Mouse (Mus musculus) midbrain, embryonic 11.5 days (tissue): ENCODE measurements at regions not wholly inside any gene's neighbourhood (a gene's known extent, or its start where the extent isn't known, plus 50 kb on each side); places are given as distances from the start of the nearest gene placed in this dataset.

Experiments
- ATAC-seq: fragments of 200-750 bp; cut with Nextera tagmentation; 2 replicates; pipeline ENCODE4 v1.8.0; 2017; ENCODE audit warnings: moderate TSS enrichment, moderate library complexity; ENCODE audit not compliant: low FRiP score
- DNase-seq: peaks from one replicate; pipeline ENCODE4 v3.0.0; 2015; ENCODE audit warnings: low spot score; ENCODE audit errors: missing footprints
- H3K27ac ChIP-seq: fragments of 300-500 bp; sonication (generic); 2 replicates; pipeline ENCODE4 v1.5.1; 2014; ENCODE audit warnings: low read depth, low read length
- H3K27me3 ChIP-seq: fragments of 300-500 bp; sonication (generic); 2 replicates; pipeline ENCODE4 v1.6.1; 2014; ENCODE audit warnings: mild to moderate bottlenecking, low read length, moderate library complexity, mixed read lengths; ENCODE audit not compliant: control insufficient read depth, insufficient read depth
- H3K36me3 ChIP-seq: fragments of 300-500 bp; sonication (generic); 2 replicates; pipeline ENCODE4 v1.6.1; 2014; ENCODE audit warnings: mild to moderate bottlenecking, low read length, moderate library complexity, mixed read lengths; ENCODE audit not compliant: control insufficient read depth, insufficient read depth
- H3K4me1 ChIP-seq: fragments of 300-500 bp; sonication (generic); 2 replicates; pipeline ENCODE4 v1.6.1; 2014; ENCODE audit warnings: low read length; ENCODE audit not compliant: control insufficient read depth, insufficient read depth
- H3K4me2 ChIP-seq: fragments of 300-500 bp; sonication (generic); 2 replicates; pipeline ENCODE4 v1.6.1; 2014; ENCODE audit warnings: mild to moderate bottlenecking, moderate library complexity
- H3K4me3 ChIP-seq: fragments of 300-500 bp; sonication (generic); 2 replicates; pipeline ENCODE4 v1.5.1; 2014; ENCODE audit warnings: low read depth, low read length
- H3K9ac ChIP-seq: fragments of 300-500 bp; sonication (generic); 2 replicates; pipeline ENCODE4 v1.6.1; 2014; ENCODE audit warnings: low read length
- H3K9me3 ChIP-seq: fragments of 300-500 bp; sonication (generic); 2 replicates; pipeline ENCODE4 v1.6.1; 2016; ENCODE audit warnings: low read length; ENCODE audit not compliant: control insufficient read depth
- WGBS: fragments of 180-500 bp; shearing (Covaris S2); extraction: QIAGEN DNeasy Blood & Tissue Kit; methylation state at CpG from one replicate; pipeline ENCODE4 v1.1.7; 2014; 5-methylcytosine and 5-hydroxymethylcytosine counted together

DNA sequence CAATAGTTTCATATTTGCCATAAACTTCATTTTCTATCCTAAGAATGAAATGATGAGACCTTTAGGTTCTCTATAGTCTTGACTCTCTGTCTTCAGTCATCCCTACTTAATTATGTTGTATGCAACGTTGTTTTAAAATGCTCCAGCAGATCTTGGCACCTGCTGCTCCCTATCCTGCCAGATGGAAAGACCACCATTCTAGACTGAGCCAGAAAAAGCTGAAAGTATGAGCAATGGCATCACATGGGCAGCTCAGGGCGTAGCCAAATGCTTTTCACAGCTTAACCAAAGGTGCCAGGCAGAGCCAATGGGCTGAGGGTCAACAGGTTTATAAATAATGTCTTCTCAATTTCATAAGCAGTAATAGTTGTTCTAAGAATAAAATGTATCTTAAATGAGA, 190.2 kb upstream of the Cdh20 start:
- WGBS, result 69% methylated on average over 2 of the region's 2 CpGs
- Histone ChIP-seq H3K36me3 (no peaks in the 10 kb centered on the region), H3K27ac (no peak overlapping the region), H3K9ac (no peak overlapping the region), H3K27me3 (no peaks in the 10 kb centered on the region), H3K4me2 (no peak overlapping the region), H3K4me1 (no peaks in the 10 kb centered on the region), H3K9me3 (no peaks in the 10 kb centered on the region), H3K4me3 (no peak overlapping the region)
- ATAC-seq, result no peak
- DNase-seq, result no peak

DNA sequence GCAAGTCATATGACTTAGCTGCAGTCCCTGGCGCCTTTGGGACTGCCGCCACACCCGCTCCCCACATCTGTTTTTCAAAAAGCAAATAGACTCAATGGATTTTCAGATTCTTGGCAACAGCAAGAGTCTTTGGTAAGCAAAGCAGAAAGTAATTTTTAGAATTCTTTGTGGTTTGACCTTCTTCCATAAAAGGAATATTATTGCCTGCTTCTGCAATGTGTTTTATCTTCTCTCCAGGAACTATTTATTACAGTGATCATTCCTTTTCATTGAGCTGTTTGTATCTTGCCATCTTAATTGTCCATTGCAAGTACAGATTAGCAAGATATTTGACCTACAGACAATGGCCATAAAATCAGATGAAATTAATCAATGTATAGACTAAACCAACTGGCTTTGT, 184.2 kb upstream of the Cdh20 start:
- no peaks in the 10 kb centered on the region for H3K4me1 ChIP-seq
- H3K4me2 ChIP-seq, result no peak overlapping the region
- no peak overlapping the region for H3K27ac ChIP-seq
- ATAC-seq (no peak), DNase-seq (no peak)
- H3K9me3 ChIP-seq, result no peaks in the 10 kb centered on the region
- 99% methylated on average over 3 of the region's 3 CpGs for WGBS
- H3K27me3 ChIP-seq, result no peaks in the 10 kb centered on the region
- H3K4me3 ChIP-seq, result no peak overlapping the region
- no peaks in the 10 kb centered on the region for H3K36me3 ChIP-seq
- no peak overlapping the region for H3K9ac ChIP-seq

DNA sequence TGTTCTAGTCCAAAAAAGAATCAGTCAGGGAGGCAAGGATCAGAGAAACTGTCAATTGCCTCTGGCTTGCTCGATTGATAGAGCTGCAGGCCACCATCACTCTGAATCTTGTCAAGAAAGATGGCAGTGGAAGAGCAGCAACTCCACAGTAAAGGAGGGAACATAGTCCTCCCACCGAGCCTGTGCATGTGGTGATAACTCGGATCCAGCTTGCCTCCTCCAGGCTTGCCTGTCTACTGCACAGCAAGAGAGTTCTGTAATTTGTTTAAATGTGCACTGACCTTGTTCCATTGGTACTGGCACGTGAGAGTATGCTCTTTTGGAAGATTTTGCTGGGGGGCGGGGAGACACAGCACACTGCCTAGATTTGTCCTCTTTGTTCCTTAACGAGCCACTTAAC, 181.3 kb upstream of the Cdh20 start:
- ATAC-seq, result no peak
- Histone ChIP-seq H3K9ac (no peak overlapping the region), H3K9me3 (no peaks in the 10 kb centered on the region), H3K27ac (no peak overlapping the region), H3K4me3 (no peak overlapping the region), H3K36me3 (no peaks in the 10 kb centered on the region), H3K27me3 (no peaks in the 10 kb centered on the region), H3K4me2 (no peak overlapping the region), H3K4me1 (no peaks in the 10 kb centered on the region)
- no peak for DNase-seq
- 76% methylated on average over 6 of the region's 6 CpGs for WGBS

DNA sequence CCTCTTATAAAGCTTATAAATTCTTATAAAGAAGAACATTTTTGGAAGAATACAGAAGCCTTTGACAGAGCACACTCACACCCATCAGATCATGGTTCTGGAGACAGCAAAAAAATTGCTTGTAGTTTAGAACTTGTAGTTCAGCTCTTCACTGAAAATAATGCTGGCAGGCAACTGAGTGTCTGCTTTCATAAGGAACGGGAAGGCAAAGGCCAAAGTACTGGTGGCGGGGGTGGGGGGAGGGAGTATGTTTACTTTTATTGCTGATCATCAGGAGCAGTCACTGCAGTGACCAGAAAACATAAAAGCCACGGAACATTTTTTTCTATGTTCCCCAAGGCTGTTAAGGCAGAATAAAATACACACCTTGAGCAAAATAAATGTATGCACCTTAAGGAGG, 163.0 kb upstream of the Cdh20 start:
- WGBS, result 78% methylated on average over 3 of the region's 3 CpGs
- H3K4me3 ChIP-seq, result no peak overlapping the region

DNA sequence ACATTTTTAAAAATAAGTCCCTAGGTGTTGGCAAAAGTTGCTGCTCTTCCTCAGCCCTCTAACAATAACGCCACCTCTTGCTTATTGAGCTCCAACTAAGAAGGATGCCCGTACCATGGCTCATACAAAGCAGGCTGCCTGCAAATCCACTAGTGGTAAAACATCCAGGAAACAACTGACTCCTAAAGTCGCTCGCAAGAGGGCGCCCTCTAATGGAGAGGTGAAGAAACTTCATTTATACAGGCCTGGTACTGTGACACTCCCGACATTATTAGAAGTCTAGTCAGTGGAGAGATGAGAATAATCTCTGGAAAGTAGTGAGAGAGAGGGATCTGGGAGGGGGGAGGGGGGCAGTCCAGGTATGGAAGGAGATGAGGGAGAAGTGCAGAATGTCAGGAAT, 158.9 kb upstream of the Cdh20 start:
- Histone ChIP-seq H3K4me2 (no peak overlapping the region), H3K27ac (no peak overlapping the region), H3K9me3 (no peaks in the 10 kb centered on the region), H3K4me3 (no peak overlapping the region), H3K9ac (no peak overlapping the region), H3K4me1 (no peaks in the 10 kb centered on the region), H3K36me3 (no peaks in the 10 kb centered on the region), H3K27me3 (no peaks in the 10 kb centered on the region)
- 44% methylated on average over 6 of the region's 6 CpGs for WGBS
- ATAC-seq (no peak), DNase-seq (no peak)

More for the DNA sequence above, 163.0 kb upstream of the Cdh20 start:
- no peak for DNase-seq
- no peak overlapping the region for H3K9ac ChIP-seq
- no peak overlapping the region for H3K27ac ChIP-seq
- no peaks in the 10 kb centered on the region for H3K9me3 ChIP-seq
- ATAC-seq, result no peak
- no peaks in the 10 kb centered on the region for H3K27me3 ChIP-seq
- no peaks in the 10 kb centered on the region for H3K36me3 ChIP-seq
- no peaks in the 10 kb centered on the region for H3K4me1 ChIP-seq
- no peak overlapping the region for H3K4me2 ChIP-seq

DNA sequence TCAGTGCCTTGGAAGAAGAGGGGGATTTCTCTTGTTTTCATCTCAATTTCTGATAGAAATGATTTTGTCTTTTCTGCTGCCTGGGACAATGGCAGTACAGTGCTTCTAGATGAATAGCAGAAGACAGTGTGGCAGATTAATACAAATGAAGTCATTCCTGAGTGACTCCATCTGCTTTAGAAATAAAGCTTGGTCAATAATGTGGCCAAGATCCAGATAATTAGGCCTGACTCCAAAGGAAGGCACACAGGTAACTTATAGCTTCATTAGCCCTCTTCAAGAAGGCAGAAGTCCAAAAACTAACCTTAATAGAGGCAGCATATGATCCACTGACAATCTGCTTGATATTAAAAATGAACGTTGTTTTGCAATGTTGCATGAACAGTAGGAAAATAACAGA, 151.0 kb upstream of the Cdh20 start:
- 95% methylated on average over 1 of the region's 1 CpGs for WGBS

DNA sequence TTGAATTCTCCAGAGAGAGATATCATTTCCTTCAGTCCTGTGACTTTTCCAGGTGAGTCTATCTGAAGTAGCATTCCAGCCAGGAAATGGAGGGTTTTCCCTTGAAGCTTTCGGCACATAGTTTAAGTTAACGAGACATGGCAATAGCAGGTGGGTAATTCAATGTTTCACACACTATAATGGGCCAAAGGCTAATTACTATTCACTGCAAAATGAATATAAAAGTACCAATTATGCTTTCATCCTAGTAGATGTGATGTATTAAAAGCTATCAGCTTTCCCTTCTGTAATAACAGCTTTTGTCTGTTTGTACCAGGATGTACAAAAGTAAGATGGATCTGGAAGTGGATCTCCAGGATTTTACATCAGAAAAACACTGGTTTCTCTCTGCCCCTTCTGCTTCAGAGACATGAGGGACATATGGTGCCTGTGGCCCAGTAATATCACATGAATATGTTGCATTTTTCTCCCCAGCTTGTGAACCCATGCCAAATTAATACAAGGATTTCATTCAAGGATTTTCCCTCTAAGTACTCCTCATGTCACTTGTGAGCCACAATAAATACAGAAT, 148.4 kb upstream of the Cdh20 start:
- H3K27me3 ChIP-seq, result no peaks in the 10 kb centered on the region
- DNase-seq, result no peak
- H3K4me3 ChIP-seq, result no peak overlapping the region
- no peak for ATAC-seq
- WGBS, result 84% methylated on average over 2 of the region's 2 CpGs
- no peak overlapping the region for H3K27ac ChIP-seq
- no peaks in the 10 kb centered on the region for H3K4me1 ChIP-seq
- H3K4me2 ChIP-seq, result no peak overlapping the region
- H3K9me3 ChIP-seq, result no peaks in the 10 kb centered on the region
- no peak overlapping the region for H3K9ac ChIP-seq
- no peaks in the 10 kb centered on the region for H3K36me3 ChIP-seq

More for the DNA sequence above, 151.0 kb upstream of the Cdh20 start:
- Histone ChIP-seq H3K27me3 (no peaks in the 10 kb centered on the region), H3K27ac (no peak overlapping the region), H3K36me3 (no peaks in the 10 kb centered on the region), H3K4me3 (no peak overlapping the region), H3K9me3 (no peaks in the 10 kb centered on the region), H3K9ac (no peak overlapping the region), H3K4me1 (no peaks in the 10 kb centered on the region), H3K4me2 (no peak overlapping the region)
- ATAC-seq, result no peak
- DNase-seq, result no peak

DNA sequence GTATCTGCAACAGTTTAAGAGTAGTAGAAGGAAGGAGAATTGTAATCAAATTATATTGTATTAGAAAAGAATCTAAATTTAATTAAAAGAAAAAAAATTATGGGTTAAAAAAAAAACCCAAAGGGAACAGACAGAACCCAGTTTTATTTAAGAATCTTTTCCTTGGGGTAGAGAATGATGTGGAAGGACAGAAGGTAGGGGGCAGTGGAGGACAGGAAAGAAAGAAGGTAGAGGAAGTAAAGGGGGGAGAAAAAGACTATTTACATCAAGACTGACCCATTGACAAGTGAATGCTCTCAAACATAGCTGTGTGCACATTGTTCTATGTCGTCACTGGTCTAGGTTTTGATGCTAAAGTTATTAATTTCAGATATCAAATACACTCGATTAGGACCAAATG, 142.8 kb upstream of the Cdh20 start:
- H3K36me3 ChIP-seq, result no peaks in the 10 kb centered on the region
- H3K4me1 ChIP-seq, result no peaks in the 10 kb centered on the region
- no peak overlapping the region for H3K4me2 ChIP-seq
- H3K27me3 ChIP-seq, result no peaks in the 10 kb centered on the region
- DNase-seq (no peak), ATAC-seq (no peak)
- H3K27ac ChIP-seq, result no peak overlapping the region
- no peaks in the 10 kb centered on the region for H3K9me3 ChIP-seq
- H3K9ac ChIP-seq, result no peak overlapping the region
- WGBS, result 64% methylated on average over 2 of the region's 2 CpGs
- H3K4me3 ChIP-seq, result no peak overlapping the region

DNA sequence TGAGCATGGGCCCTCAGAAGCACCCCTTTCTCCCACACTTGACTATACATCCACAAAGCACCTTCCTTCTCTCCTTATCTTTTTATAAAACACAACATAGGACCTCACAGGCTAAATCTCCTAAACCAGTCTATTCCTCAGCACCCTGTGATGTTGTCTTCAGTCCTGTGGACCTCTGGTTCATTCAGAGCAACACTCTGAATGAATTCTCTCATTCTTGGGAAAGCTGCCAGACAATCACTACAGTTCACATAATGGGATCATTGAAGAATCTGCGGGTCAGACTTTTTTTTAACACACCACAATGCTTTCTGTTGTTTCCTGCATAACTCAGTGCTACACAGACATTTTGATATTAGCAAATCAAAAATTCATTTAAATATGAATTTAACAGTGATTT, 115.9 kb upstream of the Cdh20 start:
- no peaks in the 10 kb centered on the region for H3K4me1 ChIP-seq
- H3K27ac ChIP-seq, result no peak overlapping the region
- ATAC-seq, result peak; percentile 50
- DNase-seq, result no peak
- H3K4me3 ChIP-seq, result no peak overlapping the region
- 56% methylated on average over 1 of the region's 1 CpGs for WGBS
- no peaks in the 10 kb centered on the region for H3K9me3 ChIP-seq
- no peaks in the 10 kb centered on the region for H3K36me3 ChIP-seq
- H3K4me2 ChIP-seq, result no peak overlapping the region
- no peak overlapping the region for H3K9ac ChIP-seq
- H3K27me3 ChIP-seq, result no peaks in the 10 kb centered on the region
